Mouse (Mus musculus) neural tube, embryonic 14.5 days (tissue): Measurements from ENCODE around the gene Vps25. TPM values are rescaled to one million over a fixed set of nuclear protein-coding genes. Genes with fewer than 3 reads are reported as not detected.

ENCODE experiments used
- ATAC-seq: fragments of 200-750 bp; cut with Nextera tagmentation; 2 replicates; pipeline ENCODE4 v1.8.0; 2017; ENCODE audit warnings: low read depth, mild to moderate bottlenecking, moderate TSS enrichment, moderate library complexity
- H3K27ac ChIP-seq: fragments of 300-500 bp; sonication (generic); 2 replicates; pipeline ENCODE4 v1.5.1; 2014; ENCODE audit warnings: low read depth, mild to moderate bottlenecking, control low read depth, low read length, moderate library complexity, mixed read lengths
- H3K27me3 ChIP-seq: fragments of 300-500 bp; sonication (generic); 2 replicates; pipeline ENCODE4 v1.6.1; 2014; ENCODE audit warnings: low read length; ENCODE audit not compliant: control insufficient read depth, insufficient read depth
- H3K36me3 ChIP-seq: fragments of 300-500 bp; sonication (generic); 2 replicates; pipeline ENCODE4 v1.6.1; 2014; ENCODE audit warnings: low read length, mixed read lengths; ENCODE audit not compliant: control insufficient read depth, insufficient read depth
- H3K4me1 ChIP-seq: fragments of 300-500 bp; sonication (generic); 2 replicates; pipeline ENCODE4 v1.6.1; 2014; ENCODE audit warnings: low read length; ENCODE audit not compliant: control insufficient read depth, insufficient read depth
- H3K4me2 ChIP-seq: fragments of 300-500 bp; sonication (generic); 2 replicates; pipeline ENCODE4 v1.6.1; 2014; ENCODE audit warnings: mild to moderate bottlenecking, low read depth, low read length, control low read depth
- H3K4me3 ChIP-seq: fragments of 300-500 bp; sonication (generic); 2 replicates; pipeline ENCODE4 v1.5.1; 2014; ENCODE audit warnings: low read depth, low read length, control low read depth, mixed read lengths
- H3K9ac ChIP-seq: fragments of 300-500 bp; sonication (generic); replicated peaks from 2 replicates; pipeline ENCODE4 v1.6.1; 2014; ENCODE audit warnings: low read depth, mild to moderate bottlenecking, control low read depth, low read length, mixed read lengths
- H3K9me3 ChIP-seq: fragments of 300-500 bp; sonication (generic); 2 replicates; pipeline ENCODE4 v1.6.1; 2016; ENCODE audit warnings: low read length; ENCODE audit not compliant: control insufficient read depth
- WGBS: fragments of 180-500 bp; shearing (Covaris S2); extraction: QIAGEN DNeasy Blood & Tissue Kit; methylation state at CpG from one replicate; pipeline ENCODE4 v1.1.7; 2014; 5-methylcytosine and 5-hydroxymethylcytosine counted together
- polyA plus RNA-seq: library from polyadenylated mRNA; unstranded; fragments of >200 nt; fragmentation: Nextera tagmentation; extraction: Ambion mirVana; gene quantifications from 2 replicates; pipeline ENCODE4 v1.2.1, GENCODE M21; 2014

Gene Vps25
- polyA plus RNA-seq, 1 experiment from 2014 or later = 134 TPM

DNA sequence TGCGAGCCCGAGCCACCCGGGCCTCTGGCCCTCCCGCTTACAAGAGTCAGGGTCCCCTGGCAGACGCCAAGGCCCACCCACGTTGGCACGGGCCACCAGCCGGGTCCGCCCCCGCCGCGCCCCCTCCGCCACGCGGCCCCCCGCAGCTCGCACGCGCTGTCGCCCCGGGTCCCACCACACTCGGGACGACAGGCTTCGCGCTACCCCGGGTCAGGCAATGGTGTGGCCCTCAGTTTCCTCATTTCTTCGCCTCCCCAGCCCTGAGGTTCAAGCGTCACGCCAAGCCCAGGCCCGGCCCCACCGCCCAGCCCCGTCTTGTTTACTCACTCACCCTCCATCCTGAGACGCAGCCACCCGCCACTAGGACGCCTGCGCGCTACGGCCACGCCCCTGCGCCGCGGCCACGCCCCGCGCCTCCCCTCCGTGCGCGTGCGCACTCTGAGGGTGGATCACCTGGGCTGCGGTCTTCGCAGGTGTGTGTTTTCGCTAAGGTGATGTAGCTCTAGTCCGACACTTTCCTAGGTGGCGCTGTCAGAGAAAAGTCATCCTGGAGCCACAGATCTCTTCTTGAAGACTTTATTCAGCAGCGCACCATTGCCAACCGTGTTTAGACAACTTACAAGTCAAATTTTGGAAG, 27.3 kb upstream of the Vps25 start, which contains the start of gene Ezh1:
Gene Ezh1, minus strand, starts transcription at position 399 of the 637 bp plus-strand sequence.
- Histone ChIP-seq H3K9me3 (no peaks in the 10 kb centered on the region), H3K27me3 (no peaks in the 10 kb centered on the region), H3K9ac (peak within 1 kb of the TSS; percentile 76), H3K4me2 (peak within 1 kb of the TSS; percentile 92), H3K27ac (peak within 1 kb of the TSS; percentile 39), H3K4me1 (peaks cover 4% of the 10 kb centered on the region; the same call in 1 of the 2 replicates), H3K4me3 (peak within 1 kb of the TSS; percentile 82), H3K36me3 (no peaks in the 10 kb centered on the region)
- WGBS = 2% methylated on average over 52 of the region's 56 CpGs
- ATAC-seq = peak; percentile 96

DNA sequence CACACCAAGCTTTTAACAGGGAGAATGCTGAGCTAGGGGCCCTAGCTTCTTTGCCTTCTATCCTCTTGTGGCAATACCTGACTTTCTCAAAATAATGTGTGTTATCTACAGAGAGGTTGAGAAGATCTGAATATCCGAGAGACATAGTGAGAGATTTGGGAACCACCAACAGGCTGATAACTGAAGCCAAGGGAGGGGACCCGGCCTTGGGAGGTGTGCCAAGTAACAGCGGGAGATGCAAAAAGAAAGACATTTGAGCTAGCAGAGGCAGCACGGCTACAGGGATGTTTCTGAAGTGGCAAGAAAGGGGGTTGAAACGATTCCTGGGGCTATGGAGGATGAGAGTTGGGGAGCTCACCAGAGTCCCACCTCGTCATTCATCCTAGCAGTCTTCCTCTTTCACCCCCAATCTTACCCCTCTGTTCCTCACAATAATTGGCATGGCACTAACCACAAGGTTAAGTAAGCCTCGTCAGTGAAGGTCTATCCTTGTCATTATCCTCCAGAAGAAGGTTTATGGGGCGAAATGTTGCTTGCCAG, 24.1 kb upstream of the Vps25 start:
- H3K4me3 ChIP-seq = no peak overlapping the region
- no peaks in the 10 kb centered on the region; the same call in 1 of the 2 replicates for H3K27me3 ChIP-seq
- no peaks in the 10 kb centered on the region for H3K36me3 ChIP-seq
- H3K4me1 ChIP-seq = peaks cover 4% of the 10 kb centered on the region; the same call in 1 of the 2 replicates
- no peak for ATAC-seq
- H3K9me3 ChIP-seq = no peaks in the 10 kb centered on the region
- H3K9ac ChIP-seq = no peak overlapping the region
- 31% methylated on average over 8 of the region's 8 CpGs for WGBS
- no peak overlapping the region for H3K27ac ChIP-seq
- no peak overlapping the region for H3K4me2 ChIP-seq

DNA sequence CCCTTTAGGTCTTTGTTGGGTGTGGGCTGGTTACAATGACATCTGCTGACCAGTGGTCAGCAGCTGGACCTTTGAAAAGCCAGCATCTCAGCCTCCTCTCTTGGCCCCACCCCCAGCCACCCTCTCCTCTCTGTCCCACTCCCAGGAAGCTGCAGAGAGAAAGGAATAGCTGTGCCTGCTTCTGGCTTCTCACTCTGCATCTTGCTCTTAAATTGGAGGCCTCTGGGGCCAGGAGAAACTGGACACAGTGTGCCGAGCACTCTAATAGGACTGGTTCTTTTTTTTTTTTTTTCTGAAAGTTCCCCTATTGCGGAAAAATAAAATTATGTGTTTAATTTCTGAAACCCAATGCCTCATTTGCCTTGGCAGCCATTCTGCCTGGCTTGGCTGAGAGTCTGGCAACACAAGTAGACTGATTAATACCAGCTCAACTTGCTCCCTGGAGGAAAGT, 23.4 kb upstream of the Vps25 start:
- Histone ChIP-seq H3K36me3 (no peaks in the 10 kb centered on the region), H3K9ac (no peak overlapping the region), H3K4me2 (no peak overlapping the region), H3K27me3 (no peaks in the 10 kb centered on the region; the same call in 1 of the 2 replicates), H3K4me3 (no peak overlapping the region), H3K4me1 (peaks cover 4% of the 10 kb centered on the region; the same call in 1 of the 2 replicates), H3K9me3 (no peaks in the 10 kb centered on the region), H3K27ac (no peak overlapping the region)
- ATAC-seq = no peak
- WGBS = 20% methylated on average over 2 of the region's 2 CpGs

DNA sequence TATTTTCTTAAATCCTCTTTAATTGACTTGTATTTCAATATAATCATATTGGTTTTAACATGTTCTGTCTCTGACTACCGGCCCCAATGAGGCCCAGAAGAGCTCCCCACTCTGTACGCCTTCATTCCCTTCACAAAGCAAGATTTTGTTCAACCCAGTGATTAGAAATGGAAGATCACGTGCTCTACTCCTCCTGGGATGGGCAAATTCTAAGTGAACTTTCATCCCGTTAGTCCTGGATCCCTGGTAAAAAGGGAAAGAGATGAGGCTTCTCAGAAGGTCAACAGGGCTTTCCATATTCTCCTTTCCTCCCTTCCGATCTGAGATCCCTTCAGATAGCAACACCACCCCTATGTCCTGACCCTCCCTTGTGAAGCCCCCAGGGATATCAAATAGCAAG, 23.0 kb upstream of the Vps25 start:
- peak overlapping the region; percentile 62; the same call in 1 of the 2 replicates for H3K27ac ChIP-seq
- no peak overlapping the region for H3K9ac ChIP-seq
- ATAC-seq = no peak
- no peaks in the 10 kb centered on the region; the same call in 1 of the 2 replicates for H3K27me3 ChIP-seq
- H3K9me3 ChIP-seq = no peaks in the 10 kb centered on the region
- H3K36me3 ChIP-seq = no peaks in the 10 kb centered on the region
- H3K4me2 ChIP-seq = no peak overlapping the region
- WGBS = 26% methylated on average over 5 of the region's 5 CpGs
- H3K4me1 ChIP-seq = peaks cover 2% of the 10 kb centered on the region; the same call in 1 of the 2 replicates
- H3K4me3 ChIP-seq = no peak overlapping the region

DNA sequence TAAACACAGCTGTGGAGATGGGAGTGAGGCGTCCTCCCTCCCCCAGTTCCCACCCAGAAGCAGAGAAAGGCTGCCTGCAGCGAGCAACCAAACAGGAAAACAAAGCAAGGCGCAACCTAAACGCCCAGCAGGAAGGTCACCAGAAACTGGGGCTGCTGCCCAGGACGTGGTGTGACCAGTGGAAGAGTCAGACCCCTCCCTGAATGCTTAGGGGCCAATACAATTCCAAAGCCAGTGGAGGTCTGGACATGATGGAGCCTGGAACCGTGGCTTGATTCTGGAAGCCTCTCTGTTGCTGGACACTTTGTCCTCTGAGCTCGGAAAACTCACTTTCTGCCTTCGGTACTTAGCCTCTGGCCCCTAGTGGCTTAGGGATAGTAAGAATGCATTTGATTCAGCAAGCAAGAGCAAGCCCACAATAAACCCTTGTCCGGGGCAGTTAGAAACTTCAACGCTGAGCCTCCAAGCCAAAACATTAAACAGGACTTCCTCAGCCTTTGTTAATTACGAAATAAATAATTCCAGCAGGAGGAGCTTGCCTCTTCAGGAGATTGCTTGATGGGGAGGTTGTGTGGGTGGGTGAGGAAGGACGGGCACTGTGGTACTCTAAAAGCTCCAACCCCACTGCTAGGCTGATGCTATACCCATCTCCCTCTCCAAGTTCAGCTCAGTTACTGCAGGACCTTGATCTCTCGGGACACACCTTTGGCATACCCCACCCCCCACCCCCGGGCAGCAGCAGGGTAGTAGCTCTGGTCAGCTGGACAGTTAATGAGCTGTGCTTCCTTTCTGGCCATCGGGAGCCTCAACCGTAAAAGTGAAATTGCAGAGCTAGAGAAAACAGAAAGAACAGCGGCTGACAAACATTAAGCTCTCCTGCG, 22.3 kb upstream of the Vps25 start:
- H3K36me3 ChIP-seq = no peaks in the 10 kb centered on the region
- WGBS = 9% methylated on average over 18 of the region's 18 CpGs
- peak overlapping the region; percentile 18; the same call in 1 of the 2 replicates for H3K4me2 ChIP-seq

DNA sequence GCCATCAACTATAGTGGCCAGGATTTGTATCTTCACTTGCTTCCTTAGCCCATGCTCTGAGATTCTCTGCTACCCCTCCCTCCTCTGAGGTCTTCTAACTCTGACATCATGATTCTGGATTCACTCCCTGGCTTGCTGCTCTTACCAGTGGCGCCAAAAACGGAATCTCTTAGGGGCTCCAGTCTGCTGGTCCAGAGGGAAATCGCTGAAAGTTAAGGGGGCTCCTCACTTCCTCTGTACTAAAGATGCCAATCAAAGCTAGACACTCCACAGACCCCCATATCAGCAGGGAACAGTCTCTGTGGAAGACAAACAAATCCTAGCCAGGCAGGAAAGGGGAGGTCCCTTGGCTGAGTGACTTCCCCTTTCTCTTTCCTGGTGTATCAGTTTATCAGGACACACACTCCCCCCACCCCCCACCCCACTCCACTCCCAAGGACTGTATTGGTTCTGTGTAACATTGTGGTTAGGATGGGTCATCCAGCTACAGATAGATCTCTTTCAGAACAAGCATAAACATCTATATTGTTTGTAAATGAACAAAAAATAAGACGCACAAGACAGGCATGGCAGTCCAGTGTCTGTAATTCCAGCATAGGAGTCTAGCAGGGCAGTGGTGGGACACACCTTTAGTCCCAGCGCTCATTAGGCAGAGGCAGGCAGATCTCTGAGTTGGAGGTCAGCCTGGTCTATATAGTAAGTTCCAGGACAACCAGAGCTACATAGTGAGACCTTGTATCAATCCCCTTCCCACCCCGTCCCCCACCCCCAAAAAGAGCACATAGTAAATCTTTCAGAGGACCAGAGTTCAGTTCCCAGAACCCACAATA, 21.3 kb upstream of the Vps25 start:
- no peaks in the 10 kb centered on the region; the same call in 1 of the 2 replicates for H3K27me3 ChIP-seq
- 60% methylated on average over 6 of the region's 6 CpGs for WGBS
- H3K4me2 ChIP-seq = no peak overlapping the region
- H3K27ac ChIP-seq = peak overlapping the region; percentile 62; the same call in 1 of the 2 replicates
- H3K9ac ChIP-seq = no peak overlapping the region
- no peak for ATAC-seq
- H3K9me3 ChIP-seq = no peaks in the 10 kb centered on the region
- no peak overlapping the region for H3K4me3 ChIP-seq
- no peaks in the 10 kb centered on the region for H3K36me3 ChIP-seq
- no peaks in the 10 kb centered on the region for H3K4me1 ChIP-seq

More for the DNA sequence above, 22.3 kb upstream of the Vps25 start:
- ATAC-seq = no peak
- H3K4me3 ChIP-seq = no peak overlapping the region
- H3K27me3 ChIP-seq = no peaks in the 10 kb centered on the region; the same call in 1 of the 2 replicates
- H3K9me3 ChIP-seq = no peaks in the 10 kb centered on the region
- H3K27ac ChIP-seq = peak overlapping the region; percentile 62
- no peak overlapping the region for H3K9ac ChIP-seq
- no peaks in the 10 kb centered on the region for H3K4me1 ChIP-seq

DNA sequence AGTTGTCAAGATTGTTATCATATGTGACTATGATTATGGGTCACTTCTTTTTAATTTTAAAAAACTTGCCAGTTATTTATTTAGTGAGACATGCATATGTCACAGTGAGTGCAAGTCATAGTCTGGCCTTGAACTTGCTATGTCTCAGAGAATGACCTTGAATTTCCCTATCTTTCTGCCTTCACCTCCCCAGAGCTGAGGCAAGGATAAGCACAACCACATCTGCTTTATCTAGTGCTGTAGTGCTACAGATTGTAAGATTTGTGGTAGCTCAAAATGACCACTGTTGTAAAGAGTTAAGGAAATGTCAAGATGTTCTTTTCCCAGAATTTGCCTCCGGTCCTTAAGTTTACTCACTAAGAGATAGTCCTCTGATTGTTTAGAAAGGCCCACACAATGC, 20.3 kb upstream of the Vps25 start:
- H3K9me3 ChIP-seq = no peaks in the 10 kb centered on the region
- no peak overlapping the region for H3K27ac ChIP-seq
- no peaks in the 10 kb centered on the region; the same call in 1 of the 2 replicates for H3K27me3 ChIP-seq
- 81% methylated on average over 1 of the region's 1 CpGs for WGBS
- ATAC-seq = no peak
- H3K4me3 ChIP-seq = no peak overlapping the region
- no peak overlapping the region for H3K4me2 ChIP-seq
- no peaks in the 10 kb centered on the region for H3K36me3 ChIP-seq
- no peaks in the 10 kb centered on the region for H3K4me1 ChIP-seq
- no peak overlapping the region for H3K9ac ChIP-seq

DNA sequence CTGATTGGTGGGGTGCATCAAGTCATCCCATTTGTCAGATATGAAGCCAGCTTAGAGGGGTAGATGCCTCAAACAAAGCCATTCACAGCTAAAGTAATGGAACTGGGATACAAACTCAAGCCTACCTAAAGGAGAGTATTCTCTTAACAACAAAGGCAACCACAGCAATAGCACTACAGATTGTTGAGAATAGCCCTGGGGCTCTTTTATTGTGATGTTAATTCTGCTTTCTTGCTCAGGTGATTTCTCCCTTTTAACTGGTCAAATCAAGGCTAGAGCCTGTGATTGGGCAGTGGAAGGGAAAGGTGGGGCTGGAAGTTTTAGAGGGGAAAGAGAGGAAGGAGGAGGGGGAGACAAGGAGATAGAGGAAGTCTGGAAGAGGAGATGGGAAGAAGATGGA, 19.4 kb upstream of the Vps25 start:
- Histone ChIP-seq H3K4me3 (no peak overlapping the region), H3K27ac (no peak overlapping the region), H3K27me3 (no peaks in the 10 kb centered on the region; the same call in 1 of the 2 replicates), H3K4me1 (no peaks in the 10 kb centered on the region), H3K9me3 (no peaks in the 10 kb centered on the region), H3K9ac (no peak overlapping the region), H3K36me3 (no peaks in the 10 kb centered on the region), H3K4me2 (no peak overlapping the region)
- ATAC-seq = no peak
